Mouse (Mus musculus): ENCODE measurements at regions not wholly inside any gene's neighbourhood (a gene's known extent, or its start where the extent isn't known, plus 50 kb on each side); places are given as distances from the start of the nearest gene placed in this dataset.

DNA sequence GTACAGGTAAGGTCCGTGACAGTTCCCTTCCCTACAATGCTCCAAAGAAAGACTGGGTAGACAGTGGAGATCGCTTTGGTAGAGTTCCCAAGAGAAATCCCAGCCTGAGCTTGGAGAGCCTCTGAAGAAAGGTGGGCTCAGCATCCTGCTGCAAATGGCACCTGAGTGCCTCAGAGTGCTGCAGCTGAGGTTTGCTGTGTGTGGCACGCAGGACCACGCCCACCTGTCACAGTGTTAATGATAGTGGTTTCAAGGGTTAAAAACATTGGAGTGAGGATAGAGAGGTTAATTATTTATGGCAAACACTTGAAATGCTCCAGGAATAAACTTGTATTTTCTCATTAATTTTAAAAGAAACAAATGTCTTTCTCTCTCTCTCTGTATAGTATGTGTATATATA, 137.2 kb upstream of the Klf12 start:
- no peak for TF ChIP-seq MAX (IDR thresholded peaks at IDR 0.05)
- no peak for TF ChIP-seq USF1 (IDR thresholded peaks at IDR 0.05; ENCODE audit: low read depth)
- TF ChIP-seq CTCF (IDR thresholded peaks at IDR 0.05; ENCODE audit: control insufficient read depth, insufficient read depth, insufficient read length) = no peak
- no peak for TF ChIP-seq MYOG (IDR thresholded peaks at IDR 0.05; ENCODE audit: control insufficient read depth, extremely low read depth, insufficient read length)
- TF ChIP-seq FOSL1 (IDR thresholded peaks at IDR 0.05; ENCODE audit: insufficient read depth, low read length, poor library complexity, severe bottlenecking) = no peak

All from C2C12 (cell line).